Mouse (Mus musculus) Muller cell, postnatal 12 days (primary cell): ENCODE results near the gene Spatc1l.

Source experiments
- DNase-seq: peaks from one replicate; pipeline ENCODE4 v3.0.0-alpha.2; 2015; ENCODE audit errors: inconsistent ontology term

The Spatc1l gene

GRCm38 (mm10) chr10:76596338-76596737 is 34.3 kb downstream of the Spatc1l start:
- DNase-seq = no peak

- DNase-seq = peak; percentile 83
Observed at GRCm38 (mm10) chr10:76602690-76603089, 40.6 kb downstream of the Spatc1l start.

DNA sequence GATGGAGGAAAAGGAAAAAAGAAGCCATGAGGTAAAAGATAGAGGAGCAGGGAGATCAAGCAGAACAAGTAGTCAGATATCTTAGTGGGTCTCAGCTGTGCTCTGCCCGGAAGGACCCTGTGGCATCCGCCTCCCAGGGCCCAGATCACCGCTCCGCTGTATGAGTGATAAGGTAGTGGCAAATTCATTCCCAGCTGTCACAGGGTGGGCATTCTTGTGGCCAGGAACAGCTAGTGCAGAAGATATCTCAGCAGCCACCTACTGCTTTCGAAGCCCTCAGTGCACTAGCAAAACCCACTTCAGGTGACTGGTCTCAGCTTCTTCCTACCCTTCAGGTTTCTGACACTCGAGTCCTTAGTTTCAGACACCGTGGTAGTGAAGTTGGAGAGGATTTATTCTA is 50.4 kb downstream of the Spatc1l start:
- DNase-seq = no peak
